Mouse (Mus musculus): ENCODE measurements at regions not wholly inside any gene's neighbourhood (a gene's known extent, or its start where the extent isn't known, plus 50 kb on each side); places are given as distances from the start of the nearest gene placed in this dataset.

DNA sequence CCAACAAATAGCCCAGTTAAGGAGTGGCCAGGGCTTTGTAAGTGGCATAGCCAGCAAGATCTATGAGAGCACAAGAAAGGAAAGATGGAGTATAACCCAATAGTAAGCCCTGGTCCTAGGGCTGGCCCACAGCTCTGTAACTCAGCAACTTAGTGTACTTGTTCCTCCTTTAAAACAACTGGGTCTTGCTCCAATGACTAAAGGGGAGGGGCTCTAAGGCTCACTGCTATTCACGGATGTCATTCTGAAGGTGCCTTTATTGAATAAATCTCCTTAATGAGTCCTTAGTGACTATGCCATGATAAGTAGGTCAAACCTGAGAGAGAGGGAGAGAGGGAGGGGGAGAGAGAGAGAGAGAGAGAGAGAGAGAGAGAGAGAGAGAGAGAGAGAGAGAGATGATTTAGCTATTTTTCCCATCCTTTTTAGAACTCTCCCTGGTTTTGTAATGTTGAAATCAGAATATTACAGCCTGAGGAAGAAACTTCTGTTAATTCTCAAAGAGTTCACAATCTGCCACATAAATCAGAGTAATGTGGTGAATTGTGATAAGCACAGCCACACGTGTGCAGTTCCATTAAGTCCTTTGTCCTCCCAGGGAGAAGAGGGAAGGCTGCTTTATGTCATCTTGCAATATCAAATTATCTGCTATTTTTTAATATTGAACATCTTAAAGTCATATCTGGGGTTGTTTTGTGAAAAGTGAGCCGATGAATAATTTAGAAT, 238.7 kb upstream of the Apob start:
- H3K4me3 ChIP-seq (replicated peaks): no peak overlapping the region
- H3K9me3 ChIP-seq (replicated peaks): no peaks in the 10 kb centered on the region
- ATAC-seq (ENCODE audit: insufficient read depth): no peak
- no peak overlapping the region for H3K9ac ChIP-seq
- WGBS (ENCODE audit: insufficient replicate concordance): 49% methylated on average over 3 of the region's 3 CpGs
- H3K27ac ChIP-seq (replicated peaks): no peak overlapping the region
- H3K36me3 ChIP-seq (replicated peaks): no peaks in the 10 kb centered on the region
- no peak overlapping the region for H3K4me2 ChIP-seq
- no peaks in the 10 kb centered on the region for H3K27me3 ChIP-seq
- no peaks in the 10 kb centered on the region for H3K4me1 ChIP-seq (replicated peaks)

DNA sequence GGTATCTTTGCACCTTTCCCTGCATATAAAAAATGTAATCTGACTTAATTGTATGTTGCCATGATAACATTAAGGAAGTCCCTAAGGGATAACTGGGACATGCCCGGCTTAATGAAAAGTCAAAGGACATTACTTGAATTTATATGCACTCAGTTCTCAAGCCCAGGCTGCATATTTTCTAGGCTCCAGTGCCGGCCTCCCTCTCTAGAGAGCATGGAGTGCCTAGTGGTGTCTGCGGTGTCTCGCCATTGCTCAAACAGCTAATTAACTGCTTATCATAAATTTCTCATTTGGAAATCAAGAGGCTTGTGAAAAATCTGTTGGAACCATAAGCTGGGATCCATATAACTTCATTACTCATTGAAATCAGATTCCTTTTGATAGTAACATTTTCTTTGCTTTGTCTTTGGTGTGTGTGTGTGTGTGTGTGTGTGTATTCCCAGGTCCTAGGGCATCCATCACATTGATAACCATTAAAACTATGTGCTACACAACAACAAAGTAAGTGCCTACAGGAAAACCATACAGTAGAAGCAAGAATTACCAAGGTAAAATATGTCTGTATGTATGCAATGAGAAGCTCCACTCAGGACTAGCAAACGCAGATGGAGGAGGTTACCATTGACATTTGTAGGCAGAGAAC, 238.0 kb upstream of the Apob start:
- Histone ChIP-seq H3K4me2 (no peak overlapping the region), H3K9me3 (replicated peaks) (no peaks in the 10 kb centered on the region), H3K4me3 (replicated peaks) (no peak overlapping the region), H3K36me3 (replicated peaks) (no peaks in the 10 kb centered on the region), H3K27ac (replicated peaks) (no peak overlapping the region), H3K9ac (no peak overlapping the region), H3K4me1 (replicated peaks) (no peaks in the 10 kb centered on the region), H3K27me3 (no peaks in the 10 kb centered on the region)
- no peak for ATAC-seq (ENCODE audit: insufficient read depth)
- 62% methylated on average over 5 of the region's 5 CpGs for WGBS (ENCODE audit: insufficient replicate concordance)

GRCm38 (mm10) chr12:7746708-7747107, 230.7 kb upstream of the Apob start:
- Histone ChIP-seq H3K9me3 (replicated peaks) (no peaks in the 10 kb centered on the region), H3K4me2 (no peak overlapping the region), H3K27me3 (no peaks in the 10 kb centered on the region), H3K9ac (no peak overlapping the region), H3K4me3 (replicated peaks) (no peak overlapping the region), H3K4me1 (replicated peaks) (no peaks in the 10 kb centered on the region), H3K27ac (replicated peaks) (no peak overlapping the region), H3K36me3 (replicated peaks) (no peaks in the 10 kb centered on the region)
- 33% methylated on average over 2 of the region's 2 CpGs for WGBS (ENCODE audit: insufficient replicate concordance)
- ATAC-seq (ENCODE audit: insufficient read depth): no peak

DNA sequence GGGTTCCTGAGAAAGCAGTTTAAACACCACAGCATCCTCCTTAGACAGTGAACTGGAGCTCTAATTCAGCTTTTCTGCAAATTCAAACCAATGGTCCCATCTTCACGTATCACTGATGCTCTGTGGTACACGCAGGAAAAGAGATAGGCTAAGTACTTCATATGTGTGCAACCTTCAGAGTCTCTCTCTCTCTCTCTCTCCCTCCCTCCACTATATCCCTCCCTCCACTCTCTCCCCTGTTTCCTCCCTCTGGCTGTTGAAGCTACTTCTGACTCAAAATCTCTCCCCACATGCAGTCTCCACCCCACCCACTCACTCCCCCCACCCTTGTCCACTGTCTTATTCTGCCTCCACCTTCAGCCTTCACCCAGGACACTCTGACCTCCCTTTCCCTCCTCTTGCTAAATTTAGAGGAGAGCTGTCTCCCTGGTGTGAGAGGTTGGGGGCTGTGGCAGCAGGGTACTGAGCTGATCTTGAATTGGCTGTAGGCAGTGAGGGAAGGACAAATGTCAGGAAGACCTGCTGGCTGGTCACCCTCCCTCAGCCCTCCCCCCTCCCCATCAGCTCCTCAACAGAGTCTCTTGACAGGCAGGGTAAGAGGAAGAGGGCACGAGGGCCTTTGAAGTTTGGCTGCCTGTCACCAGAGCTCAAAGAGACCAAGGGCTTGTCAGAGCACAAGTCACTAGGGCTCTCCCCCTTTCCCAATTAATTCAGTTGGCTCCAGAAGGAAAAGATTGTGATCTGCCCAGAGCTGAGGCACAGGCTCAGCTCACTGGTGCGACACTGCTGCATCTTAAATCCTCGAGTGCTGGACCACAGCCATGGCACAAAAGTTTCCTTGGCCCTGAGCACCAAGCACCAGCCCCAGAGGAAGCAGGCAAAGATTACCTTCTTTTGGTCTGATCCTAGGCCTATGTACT, 227.9 kb upstream of the Apob start:
- WGBS (ENCODE audit: insufficient replicate concordance): 30% methylated on average over 5 of the region's 5 CpGs
- H3K27me3 ChIP-seq: no peaks in the 10 kb centered on the region
- no peak overlapping the region for H3K4me2 ChIP-seq
- H3K9ac ChIP-seq: no peak overlapping the region
- no peaks in the 10 kb centered on the region for H3K36me3 ChIP-seq (replicated peaks)
- no peaks in the 10 kb centered on the region for H3K4me1 ChIP-seq (replicated peaks)
- H3K27ac ChIP-seq (replicated peaks): no peak overlapping the region
- H3K9me3 ChIP-seq (replicated peaks): no peaks in the 10 kb centered on the region
- no peak overlapping the region for H3K4me3 ChIP-seq (replicated peaks)
- ATAC-seq (ENCODE audit: insufficient read depth): no peak

DNA sequence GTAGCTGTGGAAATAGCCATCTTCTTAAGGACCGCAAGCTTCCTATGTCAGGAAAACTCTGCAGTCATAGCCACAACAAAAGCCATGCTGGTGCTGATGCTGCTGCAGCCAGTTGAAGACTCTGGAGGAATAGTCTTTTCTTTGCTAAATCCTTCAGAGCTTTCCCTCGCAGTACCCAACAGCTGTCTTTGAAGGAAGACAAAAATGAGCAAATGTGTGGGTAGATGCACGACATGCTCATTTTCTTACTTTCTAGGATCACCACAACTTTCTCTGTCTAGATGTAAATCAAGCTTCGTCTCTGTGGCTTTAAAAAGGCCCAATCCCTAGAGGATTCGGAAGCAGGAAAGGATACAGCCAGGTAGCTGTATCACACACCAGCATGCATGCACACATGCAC, 222.6 kb upstream of the Apob start:
- no peak overlapping the region for H3K27ac ChIP-seq (replicated peaks)
- no peaks in the 10 kb centered on the region for H3K4me1 ChIP-seq (replicated peaks)
- ATAC-seq (ENCODE audit: insufficient read depth): no peak
- H3K4me3 ChIP-seq (replicated peaks): no peak overlapping the region
- H3K9me3 ChIP-seq (replicated peaks): no peaks in the 10 kb centered on the region
- WGBS (ENCODE audit: insufficient replicate concordance): 69% methylated on average over 5 of the region's 5 CpGs
- no peak overlapping the region for H3K9ac ChIP-seq
- no peaks in the 10 kb centered on the region for H3K36me3 ChIP-seq (replicated peaks)
- H3K4me2 ChIP-seq: no peak overlapping the region
- no peaks in the 10 kb centered on the region for H3K27me3 ChIP-seq

DNA sequence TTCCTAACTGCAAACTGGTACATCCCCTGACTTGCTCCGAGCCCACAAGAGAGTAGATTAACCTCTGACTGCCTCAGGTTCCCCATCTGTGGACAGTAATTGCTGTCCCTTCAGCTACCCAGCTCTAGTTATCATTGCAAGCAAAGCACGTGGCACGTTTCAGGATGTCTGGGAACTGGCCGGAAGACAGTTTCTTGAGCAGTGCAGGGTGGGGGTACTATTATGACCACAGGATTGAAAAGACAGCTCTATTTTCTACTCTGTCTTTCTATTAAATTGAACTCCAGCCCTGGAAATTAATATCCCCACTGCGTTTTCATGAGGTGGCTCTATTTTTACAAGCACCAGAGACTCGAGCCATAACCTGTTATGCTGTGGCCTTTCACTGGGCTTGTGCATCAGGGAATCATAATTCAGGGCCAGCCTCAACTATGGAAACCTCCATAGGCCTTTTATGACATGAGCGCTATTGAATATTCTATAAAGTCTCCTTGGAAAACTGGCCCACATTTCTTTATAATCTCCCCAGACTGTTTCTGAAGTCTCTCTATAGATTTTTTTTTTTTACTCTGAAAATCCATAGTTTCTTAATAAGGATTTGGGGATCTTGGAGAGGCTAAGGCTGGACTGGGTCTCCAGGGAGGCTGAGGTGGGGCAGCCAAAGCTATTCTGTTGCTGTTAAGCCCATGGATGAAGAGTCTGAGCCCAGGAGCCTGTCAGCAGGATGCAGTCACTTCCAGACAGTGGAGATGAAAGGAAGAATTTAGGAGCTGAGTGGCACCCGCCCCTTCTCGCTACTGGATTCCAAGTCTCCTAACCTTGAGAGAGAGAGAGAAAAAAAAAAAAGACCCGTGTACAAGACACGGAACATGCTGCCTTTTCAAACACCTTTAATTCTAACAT, 212.4 kb upstream of the Apob start:
- Histone ChIP-seq H3K4me3 (replicated peaks) (no peak overlapping the region), H3K27ac (replicated peaks) (no peak overlapping the region), H3K9me3 (replicated peaks) (no peaks in the 10 kb centered on the region), H3K9ac (no peak overlapping the region), H3K36me3 (replicated peaks) (no peaks in the 10 kb centered on the region), H3K4me2 (no peak overlapping the region), H3K4me1 (replicated peaks) (no peaks in the 10 kb centered on the region), H3K27me3 (no peaks in the 10 kb centered on the region)
- 63% methylated on average over 11 of the region's 11 CpGs for WGBS (ENCODE audit: insufficient replicate concordance)
- ATAC-seq (ENCODE audit: insufficient read depth): no peak

- Histone ChIP-seq H3K4me1 (replicated peaks) (no peaks in the 10 kb centered on the region), H3K4me3 (replicated peaks) (no peak overlapping the region), H3K9me3 (replicated peaks) (no peaks in the 10 kb centered on the region), H3K36me3 (replicated peaks) (no peaks in the 10 kb centered on the region), H3K27ac (replicated peaks) (no peak overlapping the region), H3K4me2 (no peak overlapping the region), H3K9ac (no peak overlapping the region), H3K27me3 (no peaks in the 10 kb centered on the region)
- 35% methylated on average over 3 of the region's 3 CpGs for WGBS (ENCODE audit: insufficient replicate concordance)
- ATAC-seq (ENCODE audit: insufficient read depth): no peak
Measured at GRCm38 (mm10) chr12:7774127-7774526, 203.3 kb upstream of the Apob start.

GRCm38 (mm10) chr12:7776335-7776734, 201.1 kb upstream of the Apob start:
- H3K4me3 ChIP-seq (replicated peaks): no peak overlapping the region
- ATAC-seq (ENCODE audit: insufficient read depth): no peak
- H3K4me1 ChIP-seq (replicated peaks): no peaks in the 10 kb centered on the region
- H3K27me3 ChIP-seq: no peaks in the 10 kb centered on the region
- no peak overlapping the region for H3K27ac ChIP-seq (replicated peaks)
- 63% methylated on average over 3 of the region's 3 CpGs for WGBS (ENCODE audit: insufficient replicate concordance)
- no peak overlapping the region for H3K4me2 ChIP-seq
- H3K9me3 ChIP-seq (replicated peaks): no peaks in the 10 kb centered on the region
- no peaks in the 10 kb centered on the region for H3K36me3 ChIP-seq (replicated peaks)
- no peak overlapping the region for H3K9ac ChIP-seq

GRCm38 (mm10) chr12:7777220-7778055, 200.0 kb upstream of the Apob start:
- Histone ChIP-seq H3K4me1 (replicated peaks) (no peaks in the 10 kb centered on the region), H3K36me3 (replicated peaks) (no peaks in the 10 kb centered on the region), H3K9ac (no peak overlapping the region), H3K4me2 (no peak overlapping the region), H3K4me3 (replicated peaks) (no peak overlapping the region), H3K9me3 (replicated peaks) (no peaks in the 10 kb centered on the region), H3K27me3 (no peaks in the 10 kb centered on the region), H3K27ac (replicated peaks) (no peak overlapping the region)
- 39% methylated on average over 10 of the region's 10 CpGs for WGBS (ENCODE audit: insufficient replicate concordance)
- no peak for ATAC-seq (ENCODE audit: insufficient read depth)

GRCm38 (mm10) chr12:7778056-7778440, 199.4 kb upstream of the Apob start:
- no peak overlapping the region for H3K4me2 ChIP-seq
- no peak overlapping the region for H3K9ac ChIP-seq
- no peaks in the 10 kb centered on the region for H3K4me1 ChIP-seq (replicated peaks)
- 32% methylated on average over 6 of the region's 6 CpGs for WGBS (ENCODE audit: insufficient replicate concordance)
- H3K9me3 ChIP-seq (replicated peaks): no peaks in the 10 kb centered on the region
- H3K27ac ChIP-seq (replicated peaks): no peak overlapping the region
- no peaks in the 10 kb centered on the region for H3K36me3 ChIP-seq (replicated peaks)
- no peak overlapping the region for H3K4me3 ChIP-seq (replicated peaks)
- no peaks in the 10 kb centered on the region for H3K27me3 ChIP-seq
- no peak for ATAC-seq (ENCODE audit: insufficient read depth)
